Mouse (Mus musculus) urinary bladder, postnatal 10 days (tissue): ENCODE data around the gene Ngfr.
"Not testable (repeated sequence)": the region's sequence is repeated elsewhere in the genome, so short reads cannot be mapped to it uniquely, and the experiment has no call there.

ENCODE experiments used
- DNase-seq: peaks from one replicate; pipeline ENCODE4 v3.0.0; 2022; ENCODE audit warnings: low spot score

Ngfr gene

GRCm38 (mm10) chr11:95587423-95587951 is at the start of gene Ngfr:
Gene Ngfr (minus strand): TSS chr11:95587735.
- DNase-seq, result no peak

GRCm38 (mm10) chr11:95635030-95635429 is 47.5 kb upstream of the Ngfr start:
- no peak for DNase-seq

- no peak for DNase-seq
These were observed 46.0 kb upstream of the Ngfr start for GRCm38 (mm10) chr11:95633512-95634000.

GRCm38 (mm10) chr11:95632474-95632873 is 44.9 kb upstream of the Ngfr start:
- DNase-seq, result no peak

GRCm38 (mm10) chr11:95631301-95631700 is 43.8 kb upstream of the Ngfr start:
- no peak for DNase-seq

- DNase-seq, result no peak
These were observed 43.0 kb upstream of the Ngfr start for GRCm38 (mm10) chr11:95630558-95630957.

- no peak for DNase-seq
These were observed 34.9 kb upstream of the Ngfr start for GRCm38 (mm10) chr11:95622426-95622825.

- no peak for DNase-seq
These were observed 34.1 kb upstream of the Ngfr start for GRCm38 (mm10) chr11:95621541-95622130.

- DNase-seq, result no peak
These were observed 33.5 kb upstream of the Ngfr start for GRCm38 (mm10) chr11:95621010-95621409.

- no peak for DNase-seq
These were observed 32.4 kb upstream of the Ngfr start for GRCm38 (mm10) chr11:95619886-95620444.

GRCm38 (mm10) chr11:95619081-95619480 is 31.5 kb upstream of the Ngfr start:
- DNase-seq, result no peak

GRCm38 (mm10) chr11:95617785-95618465 is 30.4 kb upstream of the Ngfr start:
- no peak for DNase-seq

- DNase-seq, result no peak
These were observed 27.2 kb upstream of the Ngfr start for GRCm38 (mm10) chr11:95614739-95615138.

GRCm38 (mm10) chr11:95611283-95611682 is 23.7 kb upstream of the Ngfr start:
- no peak for DNase-seq

GRCm38 (mm10) chr11:95610391-95610902 is 22.9 kb upstream of the Ngfr start:
- DNase-seq, result no peak

GRCm38 (mm10) chr11:95609924-95610323 is 22.4 kb upstream of the Ngfr start:
- no peak for DNase-seq

- DNase-seq, result not testable (repeated sequence)
These were observed 19.8 kb upstream of the Ngfr start for GRCm38 (mm10) chr11:95607286-95607685.

GRCm38 (mm10) chr11:95598214-95599062 is 10.9 kb upstream of the Ngfr start:
- no peak for DNase-seq

- DNase-seq, result no peak
These were observed 10.2 kb upstream of the Ngfr start for GRCm38 (mm10) chr11:95597741-95598140.

- DNase-seq, result no peak
These were observed 9.2 kb upstream of the Ngfr start for GRCm38 (mm10) chr11:95596704-95597103.

GRCm38 (mm10) chr11:95596150-95596515 is 8.6 kb upstream of the Ngfr start:
- no peak for DNase-seq
